Mouse (Mus musculus) cerebellum, adult 2 months (tissue): ENCODE data around the gene Gja5. TPM values are rescaled to one million over a fixed set of nuclear protein-coding genes. Genes with fewer than 3 reads are reported as not detected.

Experiments
- DNase-seq, 2 experiments: peaks; one replicate each; pipeline ENCODE4 v3.0.0; 2021
- H3K27ac ChIP-seq: fragments of 200-500 bp; 2 replicates; pipeline ENCODE4 v1.5.1; 2012; ENCODE audit warnings: low read length, control low read depth, inconsistent platforms; ENCODE audit not compliant: insufficient read depth
- H3K27me3 ChIP-seq: fragments of 200-500 bp; 2 replicates; pipeline ENCODE4 v1.6.1; 2012; ENCODE audit warnings: inconsistent platforms, mild to moderate bottlenecking, low read length, moderate library complexity; ENCODE audit not compliant: control insufficient read depth, insufficient read depth
- H3K4me1 ChIP-seq: fragments of 200-500 bp; 2 replicates; pipeline ENCODE4 v1.6.1; 2011; ENCODE audit warnings: low read length; ENCODE audit not compliant: control insufficient read depth, insufficient read depth
- H3K4me3 ChIP-seq: fragments of 200-500 bp; replicated peaks from 2 replicates; pipeline ENCODE3; 2011; ENCODE audit warnings: mild to moderate bottlenecking, low read depth, low read length, control low read depth; ENCODE audit not compliant: insufficient read depth
- CTCF ChIP-seq: fragments of 200-500 bp; IDR thresholded peaks from 2 replicates; pipeline ENCODE4 v1.5.1; 2011; ENCODE audit warnings: low read depth, mild to moderate bottlenecking, control low read depth, low read length, moderate library complexity, borderline replicate concordance; ENCODE audit not compliant: insufficient read depth
- POLR2A ChIP-seq: fragments of 200-500 bp; IDR thresholded peaks from 2 replicates; pipeline ENCODE4 v1.6.1; 2011; ENCODE audit warnings: low read length, control low read depth, borderline replicate concordance; ENCODE audit not compliant: insufficient read depth
- WGBS: fragments of 180-500 bp; shearing (Covaris S2); methylation state at CpG from one replicate; pipeline ENCODE4 v1.1.7; 2018; 5-methylcytosine and 5-hydroxymethylcytosine counted together
- polyA plus RNA-seq: library from polyadenylated mRNA; depleted of rRNA; stranded (reverse); fragments of >200 nt; gene quantifications from 2 replicates; pipeline ENCODE4 v1.2.3, GENCODE M21; 2012

Gene Gja5
- polyA plus RNA-seq, 1 experiment, result 0.64 TPM

DNA sequence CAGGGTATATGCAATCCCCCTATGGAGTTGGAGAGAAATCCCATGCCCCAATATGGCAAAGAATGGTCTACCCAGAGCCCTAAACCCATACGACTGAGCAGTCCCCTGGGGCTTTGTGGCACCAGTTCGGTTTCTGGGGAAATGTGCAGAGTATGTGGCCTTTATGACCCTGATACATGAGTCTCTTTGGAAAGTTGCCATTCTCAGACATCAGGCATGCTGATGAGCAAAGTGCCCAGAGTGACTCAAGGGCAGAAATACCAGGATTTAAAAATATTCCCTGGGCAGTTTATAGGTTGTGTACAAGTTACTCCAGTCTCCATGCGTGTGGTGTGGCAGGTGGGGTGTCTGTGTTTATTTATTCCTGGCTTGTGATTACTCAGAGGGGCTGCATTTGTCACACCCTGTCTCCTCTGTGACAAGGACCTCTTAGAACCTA lies 102.5 kb downstream of the Gja5 start:
- Histone ChIP-seq H3K4me3 (no peak overlapping the region), H3K4me1 (peaks cover 14% of the 10 kb centered on the region), H3K27me3 (no peaks in the 10 kb centered on the region), H3K27ac (no peak overlapping the region)
- no peak for TF ChIP-seq CTCF
- TF ChIP-seq POLR2A, result no peak
- DNase-seq, result no peak
- 47% methylated on average over 3 of the region's 3 CpGs for WGBS

DNA sequence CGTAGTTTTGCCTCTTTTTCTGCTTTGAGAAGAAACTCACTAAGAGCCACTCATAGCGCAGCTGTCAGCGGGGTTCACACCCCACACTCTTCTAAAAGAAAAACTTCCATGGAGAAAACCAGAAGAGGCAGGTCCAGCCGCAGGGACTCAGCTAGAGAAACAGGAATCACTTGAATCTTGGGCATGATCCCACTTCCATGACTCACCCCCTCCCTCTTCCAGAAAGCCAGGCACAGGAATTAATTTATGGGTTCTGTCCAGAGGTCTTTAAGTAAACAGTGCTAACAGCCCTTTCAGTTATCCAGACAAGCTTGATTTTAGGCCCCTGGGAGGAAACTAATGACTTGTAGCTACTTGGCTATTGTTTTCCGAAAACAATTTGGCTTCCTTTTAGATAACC lies 120.7 kb downstream of the Gja5 start:
- Histone ChIP-seq H3K27ac (no peak overlapping the region), H3K4me1 (no peaks in the 10 kb centered on the region), H3K27me3 (no peaks in the 10 kb centered on the region), H3K4me3 (no peak overlapping the region)
- 68% methylated on average over 5 of the region's 5 CpGs for WGBS
- no peak for TF ChIP-seq POLR2A
- no peak for TF ChIP-seq CTCF
- no peak for DNase-seq

DNA sequence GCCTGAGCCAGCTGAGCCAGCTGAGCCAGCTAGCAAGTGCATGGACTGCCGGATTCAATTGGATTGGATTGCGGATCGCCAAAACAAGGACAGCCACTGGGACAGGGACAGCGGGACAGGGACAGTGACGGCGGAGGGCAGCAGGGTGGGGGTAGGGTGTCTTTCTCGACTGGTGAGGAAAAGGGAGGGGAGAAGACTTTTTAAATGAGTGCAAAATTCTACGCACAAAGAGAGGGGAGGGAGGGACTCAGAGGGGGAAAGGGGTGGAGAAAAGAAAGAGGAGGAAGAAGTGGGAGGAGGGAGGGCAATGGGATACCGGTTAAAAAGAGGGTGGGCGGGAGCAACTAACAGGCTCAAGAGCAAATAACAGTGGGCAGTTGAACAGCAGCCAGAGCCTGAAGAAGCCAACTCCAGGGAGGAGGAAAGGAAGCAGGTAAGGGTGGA lies 127.6 kb downstream of the Gja5 start:
- TF ChIP-seq CTCF (no peak), POLR2A (no peak)
- no peak overlapping the region for H3K27ac ChIP-seq

DNA sequence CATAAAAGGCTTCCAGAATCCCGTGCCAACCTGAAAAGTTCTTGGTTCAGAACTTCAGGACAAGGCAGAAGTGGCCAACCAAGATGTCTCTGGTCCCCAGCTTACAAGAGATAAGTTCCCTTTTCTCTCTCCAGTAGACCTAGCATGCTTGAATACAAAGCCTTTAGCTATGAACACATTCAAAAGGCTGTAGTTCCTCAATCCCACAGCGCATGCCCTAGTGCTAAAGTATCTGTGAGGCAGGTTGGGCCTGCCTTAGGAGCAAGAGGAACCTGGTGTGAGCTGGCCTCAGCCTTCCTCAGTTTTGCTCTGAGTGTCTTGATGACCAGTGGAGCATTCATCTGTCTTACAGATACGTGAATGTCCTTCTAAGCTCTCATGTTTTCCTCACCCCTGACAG lies 131.1 kb downstream of the Gja5 start:
- no peak overlapping the region for H3K27ac ChIP-seq
- WGBS, result 91% methylated on average over 3 of the region's 3 CpGs
- no peaks in the 10 kb centered on the region for H3K27me3 ChIP-seq
- no peak for DNase-seq
- TF ChIP-seq CTCF, result no peak
- no peak for TF ChIP-seq POLR2A
- no peaks in the 10 kb centered on the region for H3K4me1 ChIP-seq
- no peak overlapping the region for H3K4me3 ChIP-seq

More for the DNA sequence above, 127.6 kb downstream of the Gja5 start:
- Histone ChIP-seq H3K4me3 (no peak overlapping the region), H3K27me3 (no peaks in the 10 kb centered on the region), H3K4me1 (no peaks in the 10 kb centered on the region)
- DNase-seq, result no peak
- 6% methylated on average over 10 of the region's 10 CpGs for WGBS

DNA sequence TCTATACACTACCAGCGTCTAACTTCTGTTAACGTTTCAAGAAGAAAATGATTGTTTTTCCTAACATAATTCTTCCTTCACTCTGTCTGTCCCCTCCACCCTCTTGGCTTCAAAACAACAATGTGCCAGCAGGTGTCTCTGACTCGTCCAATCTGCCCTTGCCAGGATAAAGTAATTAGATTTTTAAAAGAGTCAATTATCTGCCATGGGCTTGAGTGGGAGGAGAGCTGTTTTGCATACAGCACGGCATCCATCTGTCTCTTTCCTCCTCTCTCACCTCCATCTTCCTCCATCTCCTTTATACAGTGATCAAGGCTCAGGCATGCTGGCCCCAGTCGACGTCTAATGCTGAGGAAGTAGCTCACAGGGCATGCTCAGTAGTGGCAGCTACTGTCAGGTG lies 132.6 kb downstream of the Gja5 start:
- H3K4me3 ChIP-seq, result no peak overlapping the region
- no peak overlapping the region for H3K27ac ChIP-seq
- H3K27me3 ChIP-seq, result no peaks in the 10 kb centered on the region
- peak in 1 of 2 experiments; percentile 20 for DNase-seq
- no peaks in the 10 kb centered on the region for H3K4me1 ChIP-seq
- WGBS, result 21% methylated on average over 6 of the region's 6 CpGs
- TF ChIP-seq POLR2A (no peak), CTCF (no peak)

DNA sequence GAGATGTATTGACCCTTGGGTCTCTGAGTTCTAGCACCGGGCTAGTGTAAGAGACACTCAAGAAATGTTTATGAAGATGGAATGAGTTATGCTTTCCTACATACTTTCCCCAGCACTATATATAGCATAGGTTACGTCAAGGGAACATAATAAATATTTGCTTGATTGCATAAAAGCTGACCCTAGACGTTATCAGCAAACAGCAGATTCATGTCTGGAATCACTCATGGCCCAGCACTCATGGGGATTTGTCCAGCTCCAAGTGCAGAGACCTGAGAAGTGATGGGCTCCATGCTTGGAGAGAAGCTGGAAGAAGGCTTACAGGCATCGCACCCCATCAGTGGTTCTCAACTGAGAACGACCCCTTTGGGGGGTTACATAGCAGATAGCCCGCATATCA lies 135.2 kb downstream of the Gja5 start:
- no peak overlapping the region for H3K27ac ChIP-seq
- TF ChIP-seq CTCF, result no peak
- TF ChIP-seq POLR2A, result no peak
- 92% methylated on average over 6 of the region's 6 CpGs for WGBS
- no peaks in the 10 kb centered on the region for H3K4me1 ChIP-seq
- no peak for DNase-seq
- H3K4me3 ChIP-seq, result no peak overlapping the region
- no peaks in the 10 kb centered on the region for H3K27me3 ChIP-seq

DNA sequence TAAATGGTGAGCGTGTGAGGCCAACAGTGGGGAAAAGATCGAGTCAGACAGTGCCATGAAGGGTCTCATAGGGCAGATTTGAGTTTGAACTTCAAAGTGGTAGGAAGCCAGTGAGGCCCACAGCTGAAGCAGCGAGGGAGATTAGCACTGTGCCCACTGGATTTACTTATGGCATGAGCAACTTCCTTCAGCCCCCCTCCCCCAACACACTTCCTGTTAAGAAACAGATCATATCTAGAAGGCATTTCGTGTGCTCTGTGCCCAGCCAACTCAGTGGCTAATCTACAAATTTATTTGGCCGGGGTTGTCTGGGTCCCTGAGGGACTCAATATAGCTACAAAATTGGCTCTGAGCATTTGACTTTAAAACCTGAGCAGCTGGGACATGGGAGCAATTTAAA lies 139.7 kb downstream of the Gja5 start:
- WGBS, result 55% methylated on average over 5 of the region's 5 CpGs
- Histone ChIP-seq H3K4me1 (no peaks in the 10 kb centered on the region), H3K4me3 (no peak overlapping the region), H3K27ac (no peak overlapping the region), H3K27me3 (no peaks in the 10 kb centered on the region)
- TF ChIP-seq POLR2A, result no peak
- TF ChIP-seq CTCF, result no peak
- no peak for DNase-seq

DNA sequence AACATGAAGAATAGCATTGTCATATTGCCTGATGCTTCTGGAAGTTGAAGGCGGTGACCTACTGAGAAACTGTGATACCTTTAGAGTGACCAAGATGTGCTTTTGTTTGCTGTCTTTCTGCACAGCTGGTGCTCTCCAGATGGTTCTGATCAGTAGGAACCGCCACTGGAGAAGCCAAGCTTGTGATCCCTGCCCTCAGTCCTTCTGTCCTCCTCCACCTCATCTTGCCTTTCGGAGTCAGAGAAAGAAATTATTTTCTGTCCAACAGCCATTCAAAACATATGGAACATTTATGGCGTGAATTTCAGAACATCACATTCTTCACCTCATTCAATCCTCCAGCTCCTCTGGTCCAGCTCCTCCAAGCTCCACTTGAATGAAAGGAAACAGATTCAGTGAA lies 143.3 kb downstream of the Gja5 start:
- Histone ChIP-seq H3K27ac (no peak overlapping the region), H3K4me1 (peaks cover 4% of the 10 kb centered on the region), H3K4me3 (no peak overlapping the region), H3K27me3 (no peaks in the 10 kb centered on the region)
- DNase-seq, result no peak
- 94% methylated on average over 4 of the region's 4 CpGs for WGBS
- TF ChIP-seq CTCF (no peak), POLR2A (no peak)
